Mouse (Mus musculus) urinary bladder, postnatal 10 days (tissue): ENCODE measurements around the gene Gm29289.
"Not testable (repeated sequence)": the region's sequence is repeated elsewhere in the genome, so short reads cannot be mapped to it uniquely, and the experiment has no call there.

ENCODE experiments used
- DNase-seq: peaks from one replicate; pipeline ENCODE4 v3.0.0; 2022; ENCODE audit warnings: low spot score

Gene Gm29289

DNA sequence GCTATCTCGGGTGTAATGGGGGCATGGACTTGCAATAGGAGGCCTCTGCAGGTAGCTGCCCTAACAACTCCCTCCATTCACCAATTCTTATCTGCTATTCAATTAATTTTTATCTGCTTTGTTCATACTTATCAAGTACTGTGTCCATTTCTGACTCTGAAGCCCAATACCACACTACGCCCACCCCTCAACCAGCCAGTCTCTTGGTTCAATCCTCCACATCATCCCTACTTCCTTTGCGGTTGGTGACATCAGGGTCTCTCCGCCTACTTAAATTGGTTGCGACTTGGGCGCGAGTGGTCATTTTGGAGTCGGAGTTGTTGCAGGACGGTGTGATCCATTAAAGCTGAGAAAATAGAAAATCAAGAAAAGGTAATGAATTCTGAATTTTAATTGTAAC lies at the start of gene Gm29289:
Gene Gm29289 (plus strand): TSS at position 301 of the 400 bp plus-strand sequence.
- not testable (repeated sequence) for DNase-seq

DNA sequence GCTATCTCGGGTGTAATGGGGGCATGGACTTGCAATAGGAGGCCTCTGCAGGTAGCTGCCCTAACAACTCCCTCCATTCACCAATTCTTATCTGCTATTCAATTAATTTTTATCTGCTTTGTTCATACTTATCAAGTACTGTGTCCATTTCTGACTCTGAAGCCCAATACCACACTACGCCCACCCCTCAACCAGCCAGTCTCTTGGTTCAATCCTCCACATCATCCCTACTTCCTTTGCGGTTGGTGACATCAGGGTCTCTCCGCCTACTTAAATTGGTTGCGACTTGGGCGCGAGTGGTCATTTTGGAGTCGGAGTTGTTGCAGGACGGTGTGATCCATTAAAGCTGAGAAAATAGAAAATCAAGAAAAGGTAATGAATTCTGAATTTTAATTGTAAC lies 31.7 kb upstream of the Gm29289 start, which contains the start of gene Gm10352:
Gene Gm10352 (plus strand): TSS at position 301 of the 400 bp plus-strand sequence.
- not testable (repeated sequence) for DNase-seq
